Mouse (Mus musculus): ENCODE data around the gene Dnajc13.

Gene Dnajc13

GRCm38 (mm10) chr9:104109151-104109550 lies 153.6 kb downstream of the Dnajc13 start:
- in situ Hi-C loops (cut with MboI) = no loop called here

GRCm38 (mm10) chr9:104108571-104109143 lies 154.1 kb downstream of the Dnajc13 start:
- in situ Hi-C loops (cut with MboI) = no loop called here

DNA sequence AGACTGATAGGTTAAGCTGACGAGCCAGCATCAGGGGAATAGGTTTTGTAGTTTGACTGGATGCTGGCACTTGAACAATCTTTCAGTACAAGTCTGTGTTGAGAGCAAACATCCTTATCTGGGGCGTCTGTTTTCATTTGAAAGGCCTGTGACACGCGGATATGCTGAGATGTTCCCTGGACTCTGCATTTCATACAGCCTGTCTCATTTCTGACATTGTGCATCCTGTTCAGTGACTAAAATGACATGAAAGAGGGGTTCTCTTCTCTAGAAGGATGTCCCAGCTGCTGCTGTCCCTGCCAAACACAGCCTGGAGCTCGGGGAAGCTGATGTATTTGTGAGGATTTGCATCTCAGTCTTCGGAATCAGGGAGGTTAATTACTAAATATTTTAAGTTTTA lies 155.2 kb downstream of the Dnajc13 start:
- in situ Hi-C loops (cut with MboI) = no loop called here

DNA sequence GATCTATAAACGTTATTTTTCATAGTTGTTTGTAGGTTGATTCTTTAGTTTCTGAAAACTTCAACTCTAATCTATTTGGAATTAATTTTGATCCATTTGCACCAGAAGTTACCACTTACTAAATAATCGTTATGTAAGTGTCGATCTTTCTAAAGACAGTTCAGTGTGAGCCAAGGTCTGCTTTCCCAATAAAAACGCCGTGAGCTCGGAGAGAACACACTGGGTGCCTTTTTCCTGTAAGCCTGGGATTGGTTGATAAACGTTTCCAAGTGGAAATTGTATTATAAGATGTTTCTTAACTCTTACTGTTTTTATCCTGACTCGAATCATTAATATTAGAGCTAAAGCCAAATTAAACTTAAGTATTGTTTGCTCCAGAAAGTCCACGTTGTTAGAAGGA lies 155.8 kb downstream of the Dnajc13 start:
- in situ Hi-C loops (cut with MboI) = no loop called here

GRCm38 (mm10) chr9:104104986-104105385 lies 157.7 kb downstream of the Dnajc13 start:
- in situ Hi-C loops (cut with MboI) = no loop called here

- in situ Hi-C loops (cut with MboI) = no loop called here
Measured at GRCm38 (mm10) chr9:104102901-104103300, 159.8 kb downstream of the Dnajc13 start.

- in situ Hi-C loops (cut with MboI) = no loop called here
Measured at GRCm38 (mm10) chr9:104102301-104102700, 160.4 kb downstream of the Dnajc13 start.

GRCm38 (mm10) chr9:104101458-104101857 lies 161.3 kb downstream of the Dnajc13 start:
- in situ Hi-C loops (cut with MboI) = no loop called here

Data from mature B cell (primary cell).